Mouse (Mus musculus) hindbrain, embryonic 12.5 days (tissue): Measurements from ENCODE around the gene Pla2g1b. TPM values are rescaled to one million over a fixed set of nuclear protein-coding genes. Genes with fewer than 3 reads are reported as not detected.

Experiments used
- ATAC-seq: fragments of 200-750 bp; cut with Nextera tagmentation; 2 replicates; pipeline ENCODE4 v1.8.0; 2017; ENCODE audit warnings: moderate TSS enrichment; ENCODE audit not compliant: low FRiP score
- H3K27ac ChIP-seq: fragments of 300-500 bp; sonication (generic); 2 replicates; pipeline ENCODE4 v1.5.1; 2016; ENCODE audit warnings: mild to moderate bottlenecking
- H3K27me3 ChIP-seq: fragments of 300-500 bp; sonication (generic); 2 replicates; pipeline ENCODE4 v1.6.1; 2016; ENCODE audit warnings: mild to moderate bottlenecking
- H3K36me3 ChIP-seq: fragments of 300-500 bp; sonication (generic); 2 replicates; pipeline ENCODE4 v1.6.1; 2016; ENCODE audit warnings: mild to moderate bottlenecking
- H3K4me1 ChIP-seq: fragments of 300-500 bp; sonication (generic); 2 replicates; pipeline ENCODE4 v1.6.1; 2016
- H3K4me2 ChIP-seq: fragments of 300-500 bp; sonication (generic); replicated peaks from 2 replicates; pipeline ENCODE4 v1.6.1; 2016; ENCODE audit warnings: mild to moderate bottlenecking
- H3K4me3 ChIP-seq: fragments of 300-500 bp; sonication (generic); 2 replicates; pipeline ENCODE4 v1.5.1; 2016; ENCODE audit warnings: mild to moderate bottlenecking
- H3K9ac ChIP-seq: fragments of 300-500 bp; sonication (generic); 2 replicates; pipeline ENCODE4 v1.6.1; 2016; ENCODE audit warnings: mild to moderate bottlenecking, moderate library complexity
- H3K9me3 ChIP-seq: fragments of 300-500 bp; sonication (generic); replicated peaks from 2 replicates; pipeline ENCODE4 v1.6.1; 2016; ENCODE audit warnings: mild to moderate bottlenecking
- whole genome bisulfite sequencing: fragments of 180-500 bp; shearing (Covaris S2); methylation state at CpG from one replicate; pipeline ENCODE4 v1.1.7; 2016; 5-methylcytosine and 5-hydroxymethylcytosine counted together
- polyA plus RNA-seq: library from polyadenylated mRNA; unstranded; fragments of >200 nt; fragmentation: Nextera tagmentation; extraction: Ambion mirVana; gene quantifications from 2 replicates; pipeline ENCODE4 v1.2.1, GENCODE M21; 2016

Gene Pla2g1b
- polyA plus RNA-seq, 1 experiment from 2014 or later: not detected

DNA sequence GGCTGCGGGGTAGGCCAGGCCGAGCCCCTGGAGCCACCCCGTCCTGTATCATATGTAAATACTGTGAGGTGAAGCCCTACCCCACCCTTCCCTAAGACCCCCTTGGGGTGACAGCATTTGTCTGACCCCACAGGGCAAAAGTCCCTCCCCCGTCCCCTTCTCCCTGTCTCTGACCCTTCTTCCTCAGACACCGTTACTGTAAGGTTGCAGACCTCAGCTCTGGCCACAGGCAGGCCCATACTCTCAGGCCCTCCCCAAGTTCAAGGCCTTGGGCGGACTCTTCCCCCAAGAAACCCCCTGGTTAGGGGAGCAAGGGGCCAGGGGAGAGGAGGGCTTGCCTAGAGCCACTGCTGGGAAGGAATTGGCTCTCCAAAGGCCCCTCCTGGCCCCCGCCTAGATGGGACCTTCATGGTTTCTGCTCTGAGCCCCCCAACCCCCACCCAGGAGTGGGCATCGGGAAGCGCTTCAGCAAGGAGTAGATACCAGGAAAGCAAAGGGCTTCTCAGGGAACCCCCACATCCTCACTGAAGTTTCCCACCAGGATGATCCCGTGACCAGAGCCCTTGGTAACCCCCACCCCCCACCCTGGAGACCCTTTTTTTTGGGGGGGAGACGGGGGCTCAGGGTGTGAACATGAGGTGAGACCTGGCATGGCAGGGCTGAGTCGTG, 11.5 kb upstream of the Pla2g1b start:
- Histone ChIP-seq H3K36me3 (peaks cover 54% of the 10 kb centered on the region), H3K9ac (no peak overlapping the region), H3K27ac (peak overlapping the region; percentile 3; the same call in 1 of the 2 replicates), H3K4me3 (no peak overlapping the region), H3K27me3 (no peaks in the 10 kb centered on the region), H3K4me2 (no peak overlapping the region), H3K9me3 (no peaks in the 10 kb centered on the region), H3K4me1 (no peaks in the 10 kb centered on the region; the same call in 1 of the 2 replicates)
- no peak for ATAC-seq
- 82% methylated on average over 12 of the region's 12 CpGs for WGBS

DNA sequence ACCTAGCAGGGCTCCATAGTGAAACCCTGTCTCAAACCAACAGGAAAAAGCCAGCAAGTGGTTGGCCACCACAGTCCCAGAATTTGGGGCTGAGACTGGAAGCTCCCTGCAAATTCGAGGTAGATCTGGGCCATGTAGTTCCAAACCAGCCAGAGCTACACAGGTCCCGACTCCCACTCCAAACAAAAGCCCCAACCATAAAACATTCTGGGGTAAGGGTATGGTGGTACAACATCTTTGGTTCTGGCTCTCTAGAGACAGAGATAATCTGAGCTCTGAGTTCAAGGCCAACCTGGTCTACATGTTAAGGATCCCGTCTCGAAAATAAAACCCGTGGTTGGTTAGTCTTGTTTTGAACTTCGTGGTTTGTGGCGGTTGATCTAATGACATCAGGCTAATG, 10.2 kb upstream of the Pla2g1b start:
- Histone ChIP-seq H3K9me3 (no peaks in the 10 kb centered on the region), H3K36me3 (peaks cover 41% of the 10 kb centered on the region), H3K4me1 (no peaks in the 10 kb centered on the region; the same call in 1 of the 2 replicates), H3K27ac (no peak overlapping the region), H3K4me2 (no peak overlapping the region), H3K4me3 (no peak overlapping the region), H3K27me3 (no peaks in the 10 kb centered on the region), H3K9ac (no peak overlapping the region)
- 81% methylated on average over 7 of the region's 7 CpGs for WGBS
- no peak for ATAC-seq

DNA sequence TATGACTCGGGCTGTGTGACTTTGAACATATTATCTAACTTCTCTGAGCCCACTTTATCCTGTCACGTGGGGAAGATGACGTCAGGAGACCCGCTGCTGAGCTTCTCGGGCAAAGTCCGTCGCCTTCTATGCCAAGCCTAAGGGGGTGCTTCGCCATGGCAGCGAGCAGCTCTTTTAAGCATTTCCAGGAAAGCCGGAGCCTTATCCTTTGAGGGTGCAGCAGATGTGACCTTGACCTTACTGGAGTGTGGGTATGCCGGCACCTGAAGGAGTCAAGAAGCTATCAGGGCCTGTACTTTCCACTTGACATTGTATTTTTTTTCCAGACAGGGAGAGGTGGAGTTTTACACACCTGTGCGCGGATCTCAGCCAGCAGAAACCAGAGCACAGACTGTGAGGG, 7.1 kb upstream of the Pla2g1b start:
- Histone ChIP-seq H3K27ac (no peak overlapping the region), H3K4me1 (no peaks in the 10 kb centered on the region; the same call in 1 of the 2 replicates), H3K27me3 (no peaks in the 10 kb centered on the region), H3K36me3 (peaks cover 11% of the 10 kb centered on the region), H3K9me3 (no peaks in the 10 kb centered on the region), H3K9ac (no peak overlapping the region), H3K4me3 (no peak overlapping the region), H3K4me2 (no peak overlapping the region)
- WGBS: 74% methylated on average over 13 of the region's 13 CpGs
- ATAC-seq: no peak

DNA sequence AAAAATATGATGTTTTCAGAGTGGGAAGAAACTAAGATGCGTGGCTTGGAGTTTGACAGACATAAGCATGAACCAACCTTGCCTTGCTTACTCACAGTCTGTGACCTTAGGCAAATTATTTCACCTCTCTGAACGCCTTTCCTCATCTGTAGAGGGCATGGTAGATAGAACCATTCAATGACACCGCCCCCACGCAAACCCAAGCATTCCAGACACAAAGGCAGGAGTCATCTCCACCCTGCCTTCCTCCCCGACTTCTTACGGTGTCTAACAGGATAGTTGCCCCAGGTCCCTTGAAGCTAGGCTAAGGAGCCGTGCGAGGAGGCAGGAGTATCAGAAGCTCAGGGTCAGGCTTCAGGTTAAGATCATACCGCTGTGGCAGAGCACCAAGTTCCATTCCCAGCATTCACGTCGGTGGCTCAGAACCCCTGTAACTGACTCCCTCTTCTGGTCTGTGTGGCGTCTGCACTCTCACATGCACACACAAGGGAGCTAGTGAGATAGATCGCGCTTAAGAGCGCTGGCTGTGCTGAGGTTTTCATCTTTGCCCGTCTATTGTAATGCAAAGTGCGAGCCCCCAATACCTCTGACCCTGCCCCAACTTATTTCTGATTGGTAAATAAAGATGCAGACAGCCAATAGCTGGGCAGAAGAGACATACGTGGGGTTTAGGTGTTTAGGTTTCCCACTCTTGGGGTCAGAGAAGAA, 1.5 kb upstream of the Pla2g1b start:
- Histone ChIP-seq H3K36me3 (no peaks in the 10 kb centered on the region), H3K4me2 (no peak overlapping the region), H3K9me3 (no peaks in the 10 kb centered on the region), H3K9ac (no peak overlapping the region), H3K4me3 (no peak overlapping the region), H3K27me3 (no peaks in the 10 kb centered on the region), H3K27ac (no peak overlapping the region), H3K4me1 (no peaks in the 10 kb centered on the region)
- WGBS: 75% methylated on average over 18 of the region's 18 CpGs
- no peak for ATAC-seq

DNA sequence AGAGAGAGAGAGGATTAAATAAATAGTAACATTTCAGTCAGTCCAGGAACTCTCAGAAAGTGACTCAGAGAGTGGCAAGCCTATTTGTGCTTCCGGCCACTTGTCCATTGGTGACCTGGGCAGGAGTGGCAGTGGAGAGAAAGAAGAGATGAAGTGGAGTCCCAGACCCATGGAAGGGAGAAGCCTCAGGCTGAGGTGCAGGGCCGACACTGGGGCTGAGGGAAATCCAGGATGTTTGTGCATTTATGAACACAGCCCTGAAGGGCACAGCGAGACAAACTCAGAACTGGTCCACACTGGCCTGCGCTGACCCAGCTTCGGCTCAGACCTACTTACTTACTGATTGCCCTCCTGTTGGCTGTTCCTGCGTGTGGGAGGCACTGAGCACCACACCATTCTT, 3.7 kb downstream of the Pla2g1b start:
- 59% methylated on average over 6 of the region's 6 CpGs for WGBS
- Histone ChIP-seq H3K27ac (no peak overlapping the region), H3K4me2 (no peak overlapping the region), H3K9me3 (no peaks in the 10 kb centered on the region), H3K4me3 (no peak overlapping the region), H3K4me1 (peaks cover 5% of the 10 kb centered on the region), H3K9ac (no peak overlapping the region), H3K36me3 (no peaks in the 10 kb centered on the region), H3K27me3 (peaks cover 3% of the 10 kb centered on the region; the same call in 1 of the 2 replicates)
- no peak for ATAC-seq

DNA sequence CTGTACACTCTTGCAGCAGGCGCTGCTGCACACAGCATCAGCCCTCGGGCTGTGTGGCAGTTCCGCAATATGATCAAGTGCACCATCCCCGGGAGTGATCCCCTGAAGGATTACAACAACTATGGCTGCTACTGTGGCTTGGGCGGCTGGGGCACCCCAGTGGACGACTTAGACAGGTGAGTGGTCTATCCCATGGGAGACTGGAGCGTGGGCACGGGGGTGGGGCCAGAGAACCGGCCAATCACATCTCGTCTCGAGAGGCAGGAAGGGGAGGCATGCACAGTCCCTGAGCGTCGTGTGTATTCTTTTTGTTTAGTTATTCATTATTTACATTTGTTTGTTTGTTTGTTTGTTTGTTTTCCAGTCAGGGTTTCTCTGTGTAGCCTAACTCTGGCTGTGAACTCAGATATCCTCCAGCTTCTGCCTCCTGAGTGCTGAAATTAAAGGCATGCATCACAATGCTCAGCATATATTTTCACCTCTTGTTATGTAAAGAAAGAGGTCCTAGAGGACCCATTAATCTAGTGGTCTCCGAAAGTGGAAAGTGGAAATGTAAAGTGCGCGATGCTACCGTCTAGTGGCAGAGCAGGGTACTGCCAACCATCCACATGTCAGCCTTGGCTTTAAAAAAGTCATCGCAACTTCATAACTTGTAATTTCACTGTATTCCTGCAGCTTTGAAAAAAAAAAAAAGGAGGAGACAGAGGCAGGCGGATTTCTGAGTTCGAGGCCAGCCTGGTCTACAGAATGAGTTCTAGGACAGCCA, 4.9 kb downstream of the Pla2g1b start:
- WGBS: 35% methylated on average over 20 of the region's 20 CpGs
- peaks cover 3% of the 10 kb centered on the region; the same call in 1 of the 2 replicates for H3K27me3 ChIP-seq
- no peak overlapping the region for H3K9ac ChIP-seq
- H3K9me3 ChIP-seq: no peaks in the 10 kb centered on the region
- no peak overlapping the region for H3K27ac ChIP-seq
- peak overlapping the region; percentile 19; the same call in 1 of the 2 replicates for H3K4me2 ChIP-seq
- no peaks in the 10 kb centered on the region for H3K36me3 ChIP-seq
- 0 out of 2 replicates have a peak, but pooled peaks have one; percentile 32 for ATAC-seq
- H3K4me3 ChIP-seq: no peak overlapping the region
- peaks cover 9% of the 10 kb centered on the region for H3K4me1 ChIP-seq

DNA sequence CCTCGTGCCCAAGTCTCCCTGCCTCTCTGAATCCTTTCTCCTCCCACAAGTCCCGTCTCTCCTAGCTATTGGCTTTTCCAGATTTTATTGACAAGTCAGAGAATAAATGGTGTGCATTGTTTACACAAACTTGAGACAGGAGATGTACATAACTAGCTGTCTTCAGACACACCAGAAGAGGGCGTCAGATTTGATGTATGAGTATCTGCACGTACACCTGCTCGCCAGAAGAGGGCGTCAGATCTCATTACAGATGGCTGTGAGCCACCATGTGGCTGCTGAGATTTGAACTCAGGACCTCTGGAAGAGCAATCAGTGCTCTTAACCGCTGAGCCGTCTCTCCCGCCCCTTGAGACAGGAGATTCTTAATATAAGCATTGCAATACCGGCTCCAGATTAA, 7.1 kb downstream of the Pla2g1b start:
- no peak overlapping the region for H3K4me3 ChIP-seq
- no peaks in the 10 kb centered on the region for H3K36me3 ChIP-seq
- WGBS: 74% methylated on average over 10 of the region's 10 CpGs
- H3K4me1 ChIP-seq: peaks cover 12% of the 10 kb centered on the region
- H3K27ac ChIP-seq: no peak overlapping the region
- ATAC-seq: no peak
- no peak overlapping the region for H3K4me2 ChIP-seq
- no peak overlapping the region for H3K9ac ChIP-seq
- H3K9me3 ChIP-seq: no peaks in the 10 kb centered on the region
- peaks cover 3% of the 10 kb centered on the region; the same call in 1 of the 2 replicates for H3K27me3 ChIP-seq

DNA sequence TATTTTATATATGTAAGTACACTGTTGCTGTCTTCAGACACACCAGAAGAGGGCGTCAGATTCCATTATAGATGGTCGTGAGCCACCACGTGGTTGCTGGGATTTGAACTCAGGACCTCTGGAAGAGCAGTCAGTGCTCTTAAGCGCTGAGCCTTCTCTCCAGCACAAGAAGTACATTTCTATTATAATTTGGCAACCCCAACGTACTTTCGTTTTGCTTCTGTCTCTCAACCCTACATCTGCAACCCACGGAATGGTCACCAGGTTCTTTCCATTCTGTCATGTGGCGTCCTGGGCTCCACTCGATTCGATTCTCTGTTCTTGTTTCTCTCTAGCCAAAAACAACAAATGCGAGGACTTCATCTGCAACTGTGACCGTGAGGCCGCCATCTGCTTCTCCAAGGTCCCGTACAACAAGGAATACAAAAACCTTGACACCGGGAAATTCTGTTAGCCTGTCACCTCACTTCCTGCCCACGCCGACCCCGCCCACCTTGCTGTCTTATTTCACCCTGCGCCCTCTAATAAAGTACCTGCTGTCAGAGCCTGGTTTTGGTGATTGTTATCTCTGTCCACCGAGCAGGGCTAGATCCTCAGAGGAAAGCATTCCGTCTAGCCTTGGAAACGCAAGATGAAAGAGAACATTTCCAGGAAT, 8.2 kb downstream of the Pla2g1b start:
- H3K9ac ChIP-seq: no peak overlapping the region
- H3K36me3 ChIP-seq: no peaks in the 10 kb centered on the region
- no peaks in the 10 kb centered on the region for H3K9me3 ChIP-seq
- peaks cover 12% of the 10 kb centered on the region for H3K4me1 ChIP-seq
- no peak overlapping the region for H3K4me2 ChIP-seq
- peaks cover 4% of the 10 kb centered on the region; the same call in 1 of the 2 replicates for H3K27me3 ChIP-seq
- H3K4me3 ChIP-seq: no peak overlapping the region
- 74% methylated on average over 22 of the region's 22 CpGs for WGBS
- ATAC-seq: no peak
- no peak overlapping the region for H3K27ac ChIP-seq

DNA sequence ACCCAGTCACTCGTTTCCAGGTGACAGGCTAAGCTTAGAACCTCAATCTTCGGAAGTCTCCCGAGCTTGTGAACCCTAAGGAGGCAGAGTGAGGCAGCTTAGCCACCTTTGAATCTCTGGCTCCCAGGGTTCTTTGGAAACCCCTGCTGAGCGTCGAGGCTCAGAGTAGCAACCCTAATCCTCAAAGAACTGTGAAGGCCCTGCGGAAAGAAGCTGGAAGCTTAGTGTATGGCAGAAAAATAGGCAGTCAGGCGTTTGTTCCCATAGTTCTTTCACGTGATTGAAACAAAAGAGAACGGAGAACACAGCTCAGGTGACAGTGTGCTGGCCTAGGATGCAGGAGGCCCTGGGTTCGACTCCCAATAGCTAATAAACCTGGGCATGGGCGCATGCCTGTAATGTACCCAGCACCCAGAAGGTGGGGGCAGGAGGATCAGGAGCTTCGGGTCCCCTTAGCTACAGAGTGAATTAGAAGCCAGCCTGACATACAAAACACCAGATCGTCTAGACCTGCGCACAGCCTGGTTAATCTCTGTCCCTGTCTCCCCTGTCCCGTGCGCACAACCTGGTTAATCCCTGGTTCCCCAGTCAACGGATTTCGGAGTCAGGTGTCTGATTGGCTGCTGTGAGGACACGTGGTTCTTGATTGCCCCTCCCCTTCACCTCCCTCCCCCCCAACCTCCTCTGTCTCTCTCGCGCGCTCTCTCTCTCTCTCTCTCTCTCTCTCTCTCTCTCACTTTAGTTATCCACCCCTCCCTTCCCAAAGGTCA, 9.5 kb downstream of the Pla2g1b start:
- 12% methylated on average over 22 of the region's 22 CpGs for WGBS
- ATAC-seq: peak; percentile 86
- H3K9ac ChIP-seq: peak overlapping the region; percentile 36; the same call in 1 of the 2 replicates
- no peaks in the 10 kb centered on the region for H3K36me3 ChIP-seq
- peak overlapping the region; percentile 29 for H3K4me3 ChIP-seq
- no peaks in the 10 kb centered on the region for H3K9me3 ChIP-seq
- H3K4me1 ChIP-seq: peaks cover 18% of the 10 kb centered on the region
- H3K27ac ChIP-seq: no peak overlapping the region
- peaks cover 13% of the 10 kb centered on the region for H3K27me3 ChIP-seq
- peak overlapping the region; percentile 57 for H3K4me2 ChIP-seq

DNA sequence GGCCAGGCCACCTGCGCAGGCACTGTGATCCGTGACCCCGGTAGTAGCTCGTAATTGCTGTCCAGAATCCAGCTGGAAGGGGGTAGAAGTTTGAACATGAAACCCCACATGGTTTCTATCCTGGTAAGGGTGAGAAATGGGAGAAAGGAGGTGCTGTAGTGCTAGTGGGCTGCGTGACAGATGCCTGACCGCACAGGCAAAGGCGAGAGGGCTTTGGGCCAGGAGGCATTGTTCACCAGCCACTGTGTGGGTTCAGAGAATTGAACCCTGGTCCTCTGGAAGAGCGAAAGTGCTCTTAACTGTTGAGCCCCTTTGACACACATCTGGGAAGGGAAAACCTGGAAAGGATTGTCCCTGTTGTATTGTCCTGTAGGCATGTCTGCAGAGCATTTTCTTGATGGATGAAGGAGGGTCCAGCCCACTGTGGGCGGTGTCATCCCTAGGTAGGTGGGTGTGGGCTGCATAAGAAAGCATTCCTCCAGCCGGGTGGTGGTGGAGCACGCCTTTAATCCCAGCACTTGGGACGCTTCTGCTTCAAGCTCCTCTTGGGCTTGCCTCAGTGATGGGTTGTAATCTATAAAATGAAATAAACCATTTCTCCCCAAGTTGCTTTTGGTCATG, 10.2 kb downstream of the Pla2g1b start:
- H3K9me3 ChIP-seq: no peaks in the 10 kb centered on the region
- peaks cover 13% of the 10 kb centered on the region for H3K4me1 ChIP-seq
- H3K27me3 ChIP-seq: peaks cover 19% of the 10 kb centered on the region
- peak overlapping the region; percentile 36; the same call in 1 of the 2 replicates for H3K9ac ChIP-seq
- H3K4me2 ChIP-seq: peak overlapping the region; percentile 57
- H3K4me3 ChIP-seq: peak overlapping the region; percentile 29
- WGBS: 35% methylated on average over 12 of the region's 12 CpGs
- peak; percentile 10; the same call in 1 of the 2 replicates for ATAC-seq
- no peaks in the 10 kb centered on the region for H3K36me3 ChIP-seq
- 0 out of 2 replicates have a peak overlapping the region, but pooled peaks have one; percentile 30 for H3K27ac ChIP-seq

DNA sequence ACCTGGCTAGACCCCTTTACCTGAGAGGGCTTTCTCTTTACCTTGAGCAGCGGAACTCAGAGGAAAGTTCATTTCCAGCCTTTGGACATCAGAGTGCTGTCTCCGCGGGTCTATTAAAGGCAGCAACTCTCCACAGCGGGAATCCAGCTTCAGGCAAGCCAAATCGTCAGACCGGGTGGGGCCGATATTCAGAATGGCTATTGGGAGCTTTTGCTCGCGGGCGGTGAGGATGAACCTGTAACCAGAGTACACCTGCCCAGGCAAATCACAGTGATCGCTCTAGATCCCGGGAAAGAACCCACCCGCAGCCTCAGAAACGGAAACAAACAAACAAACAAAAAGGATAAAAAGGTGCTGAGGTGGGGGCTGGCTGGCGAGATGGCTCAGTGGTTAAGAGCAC, 13.5 kb downstream of the Pla2g1b start:
- Histone ChIP-seq H3K9me3 (no peaks in the 10 kb centered on the region), H3K4me3 (no peak overlapping the region), H3K9ac (no peak overlapping the region), H3K4me1 (peaks cover 27% of the 10 kb centered on the region), H3K27me3 (peaks cover 35% of the 10 kb centered on the region), H3K36me3 (no peaks in the 10 kb centered on the region), H3K27ac (no peak overlapping the region), H3K4me2 (no peak overlapping the region)
- no peak for ATAC-seq
- 37% methylated on average over 15 of the region's 15 CpGs for WGBS
